Mouse (Mus musculus) lung, adult 18-20 months (tissue): ENCODE results near the gene Kif1c.

Experiments
- DNase-seq, 2 experiments: peaks; one replicate each; pipeline ENCODE4 v3.0.0; 2022; ENCODE audit warnings: mixed read lengths in 2 of 2

The Kif1c gene

DNA sequence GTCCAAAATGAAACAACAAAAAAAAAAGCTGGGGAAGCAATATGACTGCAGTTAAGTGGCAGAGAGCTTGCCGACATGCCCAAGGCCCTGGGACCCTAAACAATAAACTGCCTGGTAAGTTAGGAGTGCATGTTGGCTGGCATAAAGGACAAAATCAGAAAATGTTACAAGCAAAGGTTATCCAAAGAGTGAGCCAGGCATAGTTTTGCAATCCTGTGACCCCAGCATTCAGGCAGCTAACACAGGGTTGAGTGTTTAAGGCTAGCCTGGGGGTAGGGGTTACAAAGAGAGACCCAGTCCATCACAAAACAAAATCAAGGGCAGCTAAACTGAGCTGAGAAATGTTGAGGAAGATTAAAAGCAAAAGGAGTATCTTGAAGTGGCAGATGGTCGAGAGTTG, 1.3 kb upstream of the Kif1c start:
- DNase-seq: no peak

DNA sequence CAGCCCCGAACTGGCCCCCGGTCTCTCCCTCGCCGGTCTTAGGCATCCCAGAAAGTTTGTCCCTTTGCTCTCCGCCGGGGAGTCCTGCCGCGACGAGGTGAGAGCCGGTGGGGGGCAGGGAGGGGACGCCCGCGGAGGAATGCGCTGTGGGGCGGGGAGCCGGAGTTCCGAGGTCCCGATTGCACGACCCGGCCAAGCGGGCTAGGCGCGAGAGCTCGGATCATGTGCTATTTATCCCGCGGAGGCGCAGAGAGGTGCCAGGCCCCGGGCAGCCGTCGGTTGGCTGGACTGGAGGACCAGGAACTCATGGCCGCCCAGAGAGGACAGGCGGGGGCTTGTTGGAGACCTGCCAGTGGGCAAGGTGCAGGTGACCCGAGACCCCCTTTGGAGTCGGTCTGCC, 265 bp downstream of the Kif1c start:
- DNase-seq: peak; percentile 78 to 85

GRCm38 (mm10) chr11:70701221-70701955, 1.0 kb downstream of the Kif1c start:
- DNase-seq: peak; percentile 40 to 47

GRCm38 (mm10) chr11:70701984-70702733, 1.8 kb downstream of the Kif1c start:
- DNase-seq: no peak

DNA sequence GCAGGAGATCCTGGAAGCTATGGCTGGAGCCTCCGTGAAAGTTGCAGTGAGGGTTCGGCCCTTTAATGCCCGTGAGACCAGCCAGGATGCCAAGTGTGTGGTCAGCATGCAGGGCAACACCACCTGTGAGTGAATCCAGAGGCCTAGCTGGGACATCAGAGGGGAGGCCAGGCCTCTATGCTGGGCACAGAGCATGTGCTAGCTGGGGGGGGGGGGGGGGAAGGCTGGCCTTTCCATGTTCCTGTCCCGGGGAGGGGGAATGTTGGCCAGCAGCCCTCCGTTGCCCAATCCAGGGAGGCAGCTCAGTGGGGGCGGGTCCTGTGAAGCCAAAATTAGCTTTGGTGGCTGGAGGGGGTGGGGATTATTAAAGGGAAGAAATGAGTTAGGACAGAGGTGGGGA, 2.4 kb downstream of the Kif1c start:
- peak; percentile 64 to 67 for DNase-seq

- DNase-seq: no peak
Observed at GRCm38 (mm10) chr11:70706127-70706526, 5.8 kb downstream of the Kif1c start.

DNA sequence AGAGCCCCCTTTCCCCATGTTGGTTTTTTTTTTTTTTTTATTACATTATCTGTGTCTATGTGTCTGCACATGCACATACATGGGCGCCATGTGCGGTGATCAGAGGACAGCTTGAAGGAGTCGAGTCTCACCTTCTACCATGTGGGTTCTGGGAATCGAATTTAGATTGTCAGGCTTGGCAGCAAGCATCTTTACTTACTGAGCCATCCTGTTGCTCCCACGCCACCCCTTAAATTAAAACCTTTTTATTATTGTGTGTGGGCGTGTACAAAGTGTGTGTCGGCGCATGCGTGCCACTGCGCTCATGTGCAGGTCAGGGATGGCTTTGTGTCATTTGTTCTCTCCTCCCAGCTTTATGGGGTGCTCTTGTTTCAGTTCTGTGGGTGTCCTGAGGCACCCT, 10.7 kb downstream of the Kif1c start:
- no peak for DNase-seq

DNA sequence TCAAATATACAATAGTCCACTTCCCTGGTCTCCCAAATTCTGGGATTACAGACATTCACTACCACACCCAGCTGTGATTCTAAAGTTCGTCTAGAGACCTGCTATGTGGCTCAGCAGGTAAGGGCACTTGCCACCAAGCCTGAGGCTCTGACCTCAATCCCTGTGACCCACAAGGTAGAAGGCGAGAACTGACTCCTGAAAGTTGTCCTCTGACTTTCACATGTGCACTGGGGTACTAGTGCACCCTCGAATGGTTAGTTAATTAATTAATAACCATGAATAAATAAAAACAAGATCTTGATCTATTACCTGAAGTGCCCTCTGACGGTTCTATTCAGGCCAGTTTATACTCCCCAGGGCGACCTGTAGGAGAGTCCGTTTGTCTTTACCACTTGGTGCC, 12.9 kb downstream of the Kif1c start:
- DNase-seq: no peak

- DNase-seq: no peak
Observed at GRCm38 (mm10) chr11:70715832-70716231, 15.5 kb downstream of the Kif1c start.

GRCm38 (mm10) chr11:70718481-70718880, 18.1 kb downstream of the Kif1c start:
- DNase-seq: no peak

DNA sequence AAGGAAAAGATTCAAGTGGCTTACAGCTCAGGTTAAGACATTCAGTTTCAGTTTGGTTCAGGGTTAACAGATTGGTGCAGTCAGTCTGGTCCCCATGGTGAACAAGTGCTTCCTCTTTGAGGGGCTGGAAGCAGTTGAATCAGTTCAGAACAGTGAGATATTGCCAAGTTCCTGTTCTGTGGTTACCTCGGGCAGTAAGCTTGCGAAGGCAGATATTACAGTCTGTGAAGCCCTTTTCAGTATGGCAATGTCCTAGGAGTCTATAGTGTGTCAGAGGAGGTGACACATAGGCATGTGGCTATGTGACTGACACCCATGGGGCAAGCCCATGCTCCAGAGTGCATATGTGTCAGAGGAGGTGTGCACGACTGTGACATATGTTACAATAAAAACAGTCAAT, 20.2 kb downstream of the Kif1c start:
- peak; percentile 25 to 32 for DNase-seq

- no peak for DNase-seq
Observed at GRCm38 (mm10) chr11:70721072-70721471, 20.7 kb downstream of the Kif1c start.

- DNase-seq: no peak
Observed at GRCm38 (mm10) chr11:70724706-70725105, 24.4 kb downstream of the Kif1c start.

DNA sequence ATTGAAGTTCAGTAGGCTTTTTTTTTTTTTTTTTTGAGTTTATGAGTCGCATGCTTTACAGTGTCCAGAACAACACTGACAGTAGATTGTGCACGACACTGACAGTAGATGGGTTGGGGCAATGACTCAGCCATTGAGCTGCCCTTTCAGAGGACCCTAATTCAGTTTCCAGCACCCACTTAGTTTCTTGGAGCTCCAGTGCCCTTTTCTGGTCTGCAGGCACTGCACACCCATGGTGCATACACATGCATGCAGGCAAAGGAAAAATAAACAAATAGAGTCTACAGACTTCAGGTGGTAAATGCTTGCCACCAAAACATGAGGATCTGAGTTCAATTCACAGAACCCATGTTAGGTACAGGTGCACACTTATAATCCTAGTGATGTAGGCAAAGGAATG, 26.2 kb downstream of the Kif1c start:
- no peak for DNase-seq

GRCm38 (mm10) chr11:70727385-70727784, 27.0 kb downstream of the Kif1c start:
- no peak for DNase-seq

DNA sequence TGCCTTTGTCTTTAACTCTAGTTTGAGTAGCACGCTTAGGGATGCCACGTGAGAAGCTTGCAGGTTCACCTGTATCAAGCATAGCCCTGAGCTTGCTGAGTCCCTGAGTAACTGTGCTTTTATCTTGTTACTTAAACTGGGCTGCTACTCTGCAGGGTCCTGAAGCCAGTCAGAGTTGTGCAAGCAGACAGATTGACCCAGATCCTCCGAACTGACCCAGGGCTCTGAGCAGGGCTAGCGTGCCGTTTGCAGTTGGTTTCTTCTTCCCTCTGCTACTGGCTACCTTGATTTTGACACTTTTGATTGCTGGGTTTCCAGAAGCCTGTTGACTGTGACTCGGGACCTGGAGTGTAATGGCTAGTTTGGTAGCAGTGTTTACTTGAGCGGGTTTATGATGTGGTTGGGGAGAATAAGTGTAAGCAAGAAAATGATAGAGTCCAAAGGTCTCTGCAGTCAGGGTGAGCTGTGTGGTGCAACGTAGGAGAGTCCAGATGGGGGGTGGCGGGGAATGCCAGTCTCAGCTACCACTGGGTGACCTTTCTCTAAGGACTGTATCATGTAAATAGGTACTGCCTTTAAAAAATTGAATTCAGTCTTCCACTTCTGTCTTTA, 30.2 kb downstream of the Kif1c start:
- DNase-seq: no peak

GRCm38 (mm10) chr11:70731178-70731577, 30.8 kb downstream of the Kif1c start:
- no peak for DNase-seq

DNA sequence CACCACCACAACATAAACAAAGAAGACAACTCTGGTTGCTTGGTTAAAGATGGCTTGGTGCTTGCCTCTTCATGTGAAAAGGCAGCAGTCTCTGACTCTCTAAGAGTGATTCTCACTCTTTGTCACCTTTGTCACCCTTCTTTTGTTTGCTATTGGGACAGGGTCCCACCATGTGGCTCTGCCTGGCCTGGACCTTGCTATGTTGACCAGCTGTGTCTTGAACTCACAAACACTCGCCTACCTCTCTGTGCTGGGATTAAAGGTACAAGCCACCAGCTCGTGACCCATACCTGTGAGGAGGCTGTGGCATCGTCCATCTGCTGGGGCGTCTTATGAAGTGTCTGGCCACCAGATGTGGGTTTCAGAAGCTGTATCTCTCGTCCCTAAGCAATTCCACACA, 32.9 kb downstream of the Kif1c start:
- DNase-seq: no peak

DNA sequence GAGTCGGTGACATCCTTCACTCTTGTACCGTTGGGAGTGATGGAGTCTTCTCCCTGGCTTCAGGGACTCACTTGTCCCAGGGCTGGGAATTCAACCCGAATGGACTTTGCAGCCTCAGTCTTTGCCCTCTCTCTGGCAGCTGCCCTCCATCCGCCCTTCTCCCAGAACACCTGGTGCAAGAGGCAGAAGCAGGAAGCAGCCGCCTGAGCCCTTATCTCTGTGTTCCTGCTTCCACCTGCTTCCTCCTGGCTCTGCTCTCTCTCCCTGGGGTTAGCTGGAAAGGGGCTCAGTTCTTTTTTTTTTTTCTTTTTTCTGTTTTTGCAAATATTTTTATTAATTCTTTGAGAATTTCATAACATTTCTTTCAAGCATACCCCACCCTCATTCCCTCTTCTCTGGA, 37.4 kb downstream of the Kif1c start:
- DNase-seq: no peak

DNA sequence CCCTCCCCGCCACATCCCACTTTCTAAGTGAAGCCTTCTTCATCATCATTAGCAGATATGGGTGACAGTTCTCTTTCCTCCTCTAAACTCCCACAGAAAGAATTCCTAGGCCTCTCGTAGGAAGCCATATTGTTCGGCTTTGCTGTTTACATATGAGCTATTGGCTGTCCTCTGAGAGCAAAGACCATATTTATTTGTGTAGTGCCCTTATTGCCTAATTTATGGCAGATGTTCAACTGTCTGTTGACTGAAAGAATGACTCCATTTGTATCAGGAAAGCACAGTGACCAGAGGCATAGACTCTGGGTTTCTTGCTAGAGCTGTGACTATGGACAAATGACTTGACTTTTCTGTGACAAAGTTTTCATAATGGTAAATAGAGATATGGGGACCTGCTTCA, 41.3 kb downstream of the Kif1c start:
- no peak for DNase-seq

DNA sequence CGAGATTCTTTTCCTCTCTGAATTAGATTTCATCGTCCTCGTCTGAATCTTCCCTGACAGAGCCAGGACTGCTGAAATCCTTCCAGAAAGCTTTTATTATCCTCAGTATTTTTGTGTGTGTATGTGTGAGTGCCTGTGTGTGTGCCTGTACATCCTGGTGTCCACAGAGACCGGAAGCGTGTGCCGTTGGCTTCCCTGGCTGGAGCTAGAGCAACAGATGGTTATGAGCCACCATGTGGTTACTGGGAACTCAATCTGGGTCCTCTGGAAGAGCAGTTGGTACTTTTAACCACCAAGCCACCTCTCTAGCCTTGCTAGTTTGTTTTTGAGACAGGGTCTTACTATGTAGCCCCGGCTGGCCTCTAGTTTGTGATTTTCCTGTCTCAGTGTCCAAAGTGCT, 41.8 kb downstream of the Kif1c start:
- DNase-seq: no peak

DNA sequence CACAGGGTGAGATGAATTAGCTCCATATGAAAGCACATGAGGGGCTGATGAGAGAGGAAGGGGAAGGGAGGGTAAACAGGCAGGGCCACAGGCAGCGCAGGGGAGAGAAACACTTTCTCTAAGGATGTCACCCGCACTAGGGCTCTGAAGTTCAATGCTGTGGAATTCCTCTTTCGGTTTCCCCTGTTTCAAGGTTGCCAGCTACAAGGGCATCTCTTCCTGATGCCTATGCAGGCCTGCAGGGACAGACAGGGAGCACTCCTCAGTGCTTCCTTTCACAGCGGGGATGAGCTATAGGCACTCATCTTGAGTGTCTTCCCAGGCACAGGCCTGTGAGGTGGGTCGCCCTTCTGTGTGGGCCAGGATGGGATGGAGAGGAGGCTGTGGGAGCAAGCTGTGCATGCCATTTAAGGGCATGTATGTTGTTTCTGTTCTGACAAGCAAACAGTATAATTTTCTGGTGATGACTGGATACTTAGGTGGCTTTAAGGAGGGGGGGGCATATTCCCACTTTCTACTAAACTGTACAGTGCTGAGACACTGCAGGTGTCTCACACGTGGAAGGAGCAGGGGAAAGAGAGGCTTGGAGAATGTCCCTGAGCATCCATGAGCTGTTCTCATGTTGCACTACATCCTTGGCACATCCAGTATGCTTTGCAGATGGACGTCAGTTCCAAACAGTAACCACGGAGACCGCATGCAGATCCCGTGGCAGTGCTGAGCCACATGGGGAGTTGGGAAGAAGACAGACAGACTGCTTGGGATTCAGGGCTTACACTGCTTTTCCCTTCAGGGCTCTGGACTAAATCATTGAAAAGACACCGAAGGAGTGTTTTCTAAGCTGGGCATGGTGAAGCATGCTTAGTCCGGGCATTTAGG, 42.5 kb downstream of the Kif1c start:
- no peak for DNase-seq

DNA sequence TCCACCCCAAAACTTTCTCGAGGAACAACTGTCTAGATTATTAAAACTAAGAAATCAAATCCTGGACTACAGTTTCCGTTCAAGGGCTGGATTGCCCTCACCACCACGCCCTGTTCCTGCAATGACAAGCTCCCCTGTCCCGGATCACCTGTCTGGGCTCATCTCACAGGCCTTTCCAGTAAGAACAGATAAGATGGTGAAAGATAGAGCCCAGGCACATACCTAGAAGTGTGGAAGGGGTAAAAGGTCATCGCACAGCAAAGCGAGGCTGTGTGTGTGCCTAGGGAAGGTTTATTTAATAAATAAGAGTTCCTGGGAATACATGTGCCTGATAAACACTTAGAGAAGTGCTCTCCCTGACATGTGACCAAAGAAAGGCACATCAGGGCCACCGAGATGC, 45.3 kb downstream of the Kif1c start:
- no peak for DNase-seq
